Mouse (Mus musculus) intestine, embryonic 15.5 days (tissue): ENCODE results near the gene Sod3. TPM values are rescaled to one million over a fixed set of nuclear protein-coding genes. Genes with fewer than 3 reads are reported as not detected.

Source experiments
- ATAC-seq: fragments of 200-750 bp; cut with Nextera tagmentation; 2 replicates; pipeline ENCODE4 v1.8.0; 2017; ENCODE audit warnings: moderate TSS enrichment, moderate library complexity
- H3K27ac ChIP-seq: fragments of 300-500 bp; sonication (generic); 2 replicates; pipeline ENCODE4 v1.5.1; 2015; ENCODE audit warnings: mild to moderate bottlenecking, inconsistent platforms
- H3K27me3 ChIP-seq: fragments of 300-500 bp; sonication (generic); replicated peaks from 2 replicates; pipeline ENCODE4 v1.6.1; 2015; ENCODE audit warnings: inconsistent platforms
- H3K36me3 ChIP-seq: fragments of 300-500 bp; sonication (generic); 2 replicates; pipeline ENCODE4 v1.6.1; 2015; ENCODE audit warnings: inconsistent platforms
- H3K4me1 ChIP-seq: fragments of 300-500 bp; sonication (generic); replicated peaks from 2 replicates; pipeline ENCODE4 v1.6.1; 2015; ENCODE audit warnings: inconsistent platforms
- H3K4me2 ChIP-seq: fragments of 300-500 bp; sonication (generic); replicated peaks from 2 replicates; pipeline ENCODE4 v1.6.1; 2015; ENCODE audit warnings: mild to moderate bottlenecking, inconsistent platforms
- H3K4me3 ChIP-seq: fragments of 300-500 bp; sonication (generic); replicated peaks from 2 replicates; pipeline ENCODE4 v1.5.1; 2015; ENCODE audit warnings: inconsistent platforms
- H3K9ac ChIP-seq: fragments of 300-500 bp; sonication (generic); 2 replicates; pipeline ENCODE4 v1.6.1; 2015; ENCODE audit warnings: inconsistent platforms
- H3K9me3 ChIP-seq: fragments of 300-500 bp; sonication (generic); 2 replicates; pipeline ENCODE4 v1.6.1; 2016; ENCODE audit warnings: inconsistent platforms
- WGBS: fragments of 180-500 bp; shearing (Covaris S2); methylation state at CpG from one replicate; pipeline ENCODE4 v1.1.7; 2015; 5-methylcytosine and 5-hydroxymethylcytosine counted together
- polyA plus RNA-seq: library from polyadenylated mRNA; unstranded; fragments of >200 nt; fragmentation: Nextera tagmentation; extraction: Ambion mirVana; gene quantifications from 2 replicates; pipeline ENCODE4 v1.2.1, GENCODE M21; 2015

Sod3 gene
- 1.1 and 1.4 TPM in 2 replicates for polyA plus RNA-seq

GRCm38 (mm10) chr5:52363468-52364150, at the start of gene Sod3:
TSS of gene Sod3 (plus strand) at chr5:52363791.
- ATAC-seq: no peak
- Histone ChIP-seq H3K4me3 (no peak within 1 kb of the TSS), H3K9me3 (no peaks in the 10 kb centered on the region), H3K9ac (no peak within 1 kb of the TSS), H3K27ac (no peak within 1 kb of the TSS), H3K4me2 (0 out of 2 replicates have a peak within 1 kb of the TSS, but pooled peaks have one; percentile 4), H3K4me1 (peaks cover 8% of the 10 kb centered on the region; the same call in 1 of the 2 replicates), H3K27me3 (peaks cover 7% of the 10 kb centered on the region), H3K36me3 (no peaks in the 10 kb centered on the region)
- 27% methylated on average over 11 of the region's 11 CpGs for WGBS

- 76% methylated on average over 7 of the region's 7 CpGs for WGBS
- Histone ChIP-seq H3K4me2 (no peak overlapping the region), H3K4me3 (no peak overlapping the region), H3K27me3 (no peaks in the 10 kb centered on the region), H3K9me3 (no peaks in the 10 kb centered on the region), H3K9ac (no peak overlapping the region), H3K4me1 (no peaks in the 10 kb centered on the region), H3K36me3 (no peaks in the 10 kb centered on the region), H3K27ac (no peak overlapping the region)
- ATAC-seq: no peak
Observed at GRCm38 (mm10) chr5:52316926-52317325, 46.7 kb upstream of the Sod3 start.

GRCm38 (mm10) chr5:52319499-52319898, 44.1 kb upstream of the Sod3 start:
- H3K4me1 ChIP-seq: no peaks in the 10 kb centered on the region
- ATAC-seq: no peak

GRCm38 (mm10) chr5:52332120-52332519, 31.5 kb upstream of the Sod3 start:
- H3K36me3 ChIP-seq: no peaks in the 10 kb centered on the region
- H3K27ac ChIP-seq: no peak overlapping the region
- no peaks in the 10 kb centered on the region for H3K27me3 ChIP-seq
- 36% methylated on average over 8 of the region's 8 CpGs for WGBS
- no peak for ATAC-seq
- no peaks in the 10 kb centered on the region for H3K4me1 ChIP-seq
- H3K9ac ChIP-seq: no peak overlapping the region
- no peaks in the 10 kb centered on the region for H3K9me3 ChIP-seq
- no peak overlapping the region for H3K4me2 ChIP-seq
- no peak overlapping the region for H3K4me3 ChIP-seq

More at GRCm38 (mm10) chr5:52319499-52319898, 44.1 kb upstream of the Sod3 start:
- Histone ChIP-seq H3K9me3 (no peaks in the 10 kb centered on the region), H3K4me2 (no peak overlapping the region), H3K27me3 (no peaks in the 10 kb centered on the region), H3K36me3 (no peaks in the 10 kb centered on the region), H3K9ac (no peak overlapping the region), H3K27ac (no peak overlapping the region), H3K4me3 (no peak overlapping the region)
- 39% methylated on average over 8 of the region's 8 CpGs for WGBS

GRCm38 (mm10) chr5:52335590-52335989, 28.0 kb upstream of the Sod3 start:
- WGBS: 73% methylated on average over 3 of the region's 3 CpGs
- Histone ChIP-seq H3K27me3 (no peaks in the 10 kb centered on the region), H3K4me2 (no peak overlapping the region), H3K4me1 (no peaks in the 10 kb centered on the region), H3K9ac (no peak overlapping the region), H3K9me3 (no peaks in the 10 kb centered on the region), H3K4me3 (no peak overlapping the region), H3K27ac (no peak overlapping the region), H3K36me3 (no peaks in the 10 kb centered on the region)
- no peak for ATAC-seq

- 80% methylated on average over 2 of the region's 2 CpGs for WGBS
- Histone ChIP-seq H3K27me3 (no peaks in the 10 kb centered on the region), H3K27ac (no peak overlapping the region), H3K4me2 (no peak overlapping the region), H3K36me3 (no peaks in the 10 kb centered on the region), H3K9ac (no peak overlapping the region), H3K9me3 (no peaks in the 10 kb centered on the region), H3K4me1 (no peaks in the 10 kb centered on the region), H3K4me3 (no peak overlapping the region)
- peak; percentile 39; the same call in 1 of the 2 replicates for ATAC-seq
Observed at GRCm38 (mm10) chr5:52339134-52339533, 24.5 kb upstream of the Sod3 start.

GRCm38 (mm10) chr5:52346890-52347289, 16.7 kb upstream of the Sod3 start:
- Histone ChIP-seq H3K9me3 (no peaks in the 10 kb centered on the region), H3K27ac (no peak overlapping the region), H3K4me3 (no peak overlapping the region), H3K4me2 (no peak overlapping the region), H3K36me3 (no peaks in the 10 kb centered on the region), H3K9ac (no peak overlapping the region), H3K27me3 (no peaks in the 10 kb centered on the region), H3K4me1 (no peaks in the 10 kb centered on the region)
- ATAC-seq: no peak
- 43% methylated on average over 2 of the region's 2 CpGs for WGBS

- H3K4me2 ChIP-seq: no peak overlapping the region
- no peak for ATAC-seq
- no peak overlapping the region for H3K9ac ChIP-seq
- no peaks in the 10 kb centered on the region for H3K27me3 ChIP-seq
- no peaks in the 10 kb centered on the region for H3K36me3 ChIP-seq
- 88% methylated on average over 2 of the region's 2 CpGs for WGBS
- no peaks in the 10 kb centered on the region; the same call in 1 of the 2 replicates for H3K4me1 ChIP-seq
- H3K9me3 ChIP-seq: no peaks in the 10 kb centered on the region
- H3K4me3 ChIP-seq: no peak overlapping the region
- H3K27ac ChIP-seq: no peak overlapping the region
Observed at GRCm38 (mm10) chr5:52350451-52350850, 13.1 kb upstream of the Sod3 start.

GRCm38 (mm10) chr5:52351561-52351960, 12.0 kb upstream of the Sod3 start:
- no peaks in the 10 kb centered on the region; the same call in 1 of the 2 replicates for H3K4me1 ChIP-seq
- ATAC-seq: no peak
- H3K27me3 ChIP-seq: no peaks in the 10 kb centered on the region
- no peaks in the 10 kb centered on the region for H3K9me3 ChIP-seq
- no peak overlapping the region for H3K4me3 ChIP-seq
- no peak overlapping the region for H3K9ac ChIP-seq
- H3K4me2 ChIP-seq: no peak overlapping the region
- 83% methylated on average over 2 of the region's 2 CpGs for WGBS
- H3K36me3 ChIP-seq: no peaks in the 10 kb centered on the region
- H3K27ac ChIP-seq: no peak overlapping the region

- no peaks in the 10 kb centered on the region for H3K9me3 ChIP-seq
- no peak overlapping the region for H3K27ac ChIP-seq
- H3K4me3 ChIP-seq: no peak overlapping the region
- no peaks in the 10 kb centered on the region for H3K27me3 ChIP-seq
- H3K4me1 ChIP-seq: peaks cover 7% of the 10 kb centered on the region
- no peak for ATAC-seq
- no peak overlapping the region for H3K4me2 ChIP-seq
- WGBS: 79% methylated on average over 5 of the region's 5 CpGs
- H3K9ac ChIP-seq: no peak overlapping the region
- no peaks in the 10 kb centered on the region for H3K36me3 ChIP-seq
Observed at GRCm38 (mm10) chr5:52352730-52353129, 10.9 kb upstream of the Sod3 start.

GRCm38 (mm10) chr5:52354441-52354840, 9.2 kb upstream of the Sod3 start:
- ATAC-seq: no peak

GRCm38 (mm10) chr5:52355612-52356011, 8.0 kb upstream of the Sod3 start:
- ATAC-seq: 0 out of 2 replicates have a peak, but pooled peaks have one; percentile 14
- Histone ChIP-seq H3K4me1 (peaks cover 7% of the 10 kb centered on the region), H3K9ac (no peak overlapping the region), H3K4me2 (no peak overlapping the region), H3K27me3 (no peaks in the 10 kb centered on the region), H3K36me3 (no peaks in the 10 kb centered on the region), H3K9me3 (no peaks in the 10 kb centered on the region), H3K27ac (no peak overlapping the region), H3K4me3 (no peak overlapping the region)
- 68% methylated on average over 7 of the region's 7 CpGs for WGBS

More at GRCm38 (mm10) chr5:52354441-52354840, 9.2 kb upstream of the Sod3 start:
- peaks cover 7% of the 10 kb centered on the region for H3K4me1 ChIP-seq
- no peaks in the 10 kb centered on the region for H3K9me3 ChIP-seq
- no peak overlapping the region for H3K4me3 ChIP-seq
- H3K9ac ChIP-seq: no peak overlapping the region
- H3K27ac ChIP-seq: no peak overlapping the region
- WGBS: 57% methylated on average over 4 of the region's 4 CpGs
- no peak overlapping the region for H3K4me2 ChIP-seq
- H3K36me3 ChIP-seq: no peaks in the 10 kb centered on the region
- no peaks in the 10 kb centered on the region for H3K27me3 ChIP-seq

- peak; percentile 66 for ATAC-seq
- peak overlapping the region; percentile 22; the same call in 1 of the 2 replicates for H3K27ac ChIP-seq
Observed at GRCm38 (mm10) chr5:52357175-52357754, 6.3 kb upstream of the Sod3 start.

More at GRCm38 (mm10) chr5:52357175-52357754, 6.3 kb upstream of the Sod3 start:
- peaks cover 7% of the 10 kb centered on the region for H3K4me1 ChIP-seq
- H3K36me3 ChIP-seq: no peaks in the 10 kb centered on the region
- WGBS: 38% methylated on average over 9 of the region's 9 CpGs
- no peaks in the 10 kb centered on the region for H3K27me3 ChIP-seq
- no peak overlapping the region for H3K4me3 ChIP-seq
- no peak overlapping the region for H3K9ac ChIP-seq
- H3K4me2 ChIP-seq: no peak overlapping the region
- no peaks in the 10 kb centered on the region for H3K9me3 ChIP-seq
